Mouse (Mus musculus) bone marrow, adult 2 months (tissue): Measurements from ENCODE around the gene Crebrf. TPM values are rescaled to one million over a fixed set of nuclear protein-coding genes. Genes with fewer than 3 reads are reported as not detected.

ENCODE experiments used
- H3K27ac ChIP-seq: fragments of 200-500 bp; 2 replicates; pipeline ENCODE4 v1.5.1; 2012; ENCODE audit warnings: low read depth, mild to moderate bottlenecking, control low read depth, inconsistent platforms, low read length; ENCODE audit not compliant: control insufficient read depth, poor library complexity, insufficient read depth
- H3K4me1 ChIP-seq: fragments of 200-500 bp; 2 replicates; pipeline ENCODE4 v1.6.1; 2011; ENCODE audit warnings: low read length; ENCODE audit not compliant: control insufficient read depth, insufficient read depth
- H3K4me3 ChIP-seq: fragments of 200-500 bp; replicated peaks from 2 replicates; pipeline ENCODE3; 2011; ENCODE audit warnings: mild to moderate bottlenecking, low read depth, low read length, control low read depth; ENCODE audit not compliant: control insufficient read depth
- CTCF ChIP-seq: fragments of 200-500 bp; IDR thresholded peaks from 2 replicates; pipeline ENCODE4 v1.5.1; 2011; ENCODE audit warnings: low read length, control low read depth; ENCODE audit not compliant: control insufficient read depth, insufficient read depth
- POLR2A ChIP-seq: fragments of 200-500 bp; IDR thresholded peaks from 2 replicates; pipeline ENCODE4 v1.6.1; 2011; ENCODE audit warnings: low read depth, mild to moderate bottlenecking, control low read depth, low read length, borderline replicate concordance; ENCODE audit not compliant: control insufficient read depth
- WGBS: fragments of 180-500 bp; shearing (Covaris S2); methylation state at CpG from one replicate; pipeline ENCODE4 v1.1.7; 2018; 5-methylcytosine and 5-hydroxymethylcytosine counted together
- polyA plus RNA-seq: library from polyadenylated mRNA; stranded (reverse); fragments of >200 nt; gene quantifications from 2 replicates; pipeline ENCODE4 v1.2.4, GENCODE M21; 2011; ENCODE audit warnings: low replicate concordance; ENCODE audit not compliant: missing spikeins, insufficient read depth, insufficient read length

Gene Crebrf
- polyA plus RNA-seq, 1 experiment, result 28.1 TPM

GRCm38 (mm10) chr17:26698846-26699245 lies 16.6 kb upstream of the Crebrf start:
- H3K27ac ChIP-seq, result no peak overlapping the region
- no peak overlapping the region for H3K4me3 ChIP-seq
- 83% methylated on average over 5 of the region's 5 CpGs for WGBS
- TF ChIP-seq POLR2A (no peak), CTCF (peak; percentile 75)
- H3K4me1 ChIP-seq, result no peaks in the 10 kb centered on the region; the same call in 1 of the 2 replicates

- 86% methylated on average over 10 of the region's 10 CpGs for WGBS
- Histone ChIP-seq H3K4me3 (no peak overlapping the region), H3K27ac (no peak overlapping the region), H3K4me1 (no peaks in the 10 kb centered on the region; the same call in 1 of the 2 replicates)
- no peak for TF ChIP-seq POLR2A
- no peak for TF ChIP-seq CTCF
Measured at GRCm38 (mm10) chr17:26699819-26700616, 15.4 kb upstream of the Crebrf start.

- H3K4me3 ChIP-seq, result no peak overlapping the region
- H3K27ac ChIP-seq, result no peak overlapping the region
- TF ChIP-seq CTCF (no peak), POLR2A (no peak)
- H3K4me1 ChIP-seq, result no peaks in the 10 kb centered on the region; the same call in 1 of the 2 replicates
- WGBS, result 91% methylated on average over 13 of the region's 13 CpGs
Measured at GRCm38 (mm10) chr17:26701565-26701964, 13.9 kb upstream of the Crebrf start.

GRCm38 (mm10) chr17:26702621-26703020 lies 12.8 kb upstream of the Crebrf start:
- Histone ChIP-seq H3K4me1 (no peaks in the 10 kb centered on the region; the same call in 1 of the 2 replicates), H3K4me3 (no peak overlapping the region), H3K27ac (no peak overlapping the region)
- 64% methylated on average over 4 of the region's 4 CpGs for WGBS
- TF ChIP-seq POLR2A, result no peak
- no peak for TF ChIP-seq CTCF

GRCm38 (mm10) chr17:26703671-26704070 lies 11.8 kb upstream of the Crebrf start:
- no peaks in the 10 kb centered on the region; the same call in 1 of the 2 replicates for H3K4me1 ChIP-seq
- H3K4me3 ChIP-seq, result no peak overlapping the region
- 64% methylated on average over 4 of the region's 4 CpGs for WGBS
- no peak overlapping the region for H3K27ac ChIP-seq
- no peak for TF ChIP-seq CTCF
- TF ChIP-seq POLR2A, result no peak

- Histone ChIP-seq H3K4me1 (no peaks in the 10 kb centered on the region; the same call in 1 of the 2 replicates), H3K4me3 (no peak overlapping the region), H3K27ac (no peak overlapping the region)
- 22% methylated on average over 11 of the region's 11 CpGs for WGBS
- TF ChIP-seq POLR2A (no peak), CTCF (no peak)
Measured at GRCm38 (mm10) chr17:26705463-26706359, 9.7 kb upstream of the Crebrf start.

- no peak overlapping the region for H3K4me3 ChIP-seq
- WGBS, result 71% methylated on average over 7 of the region's 7 CpGs
- H3K4me1 ChIP-seq, result no peaks in the 10 kb centered on the region
- no peak overlapping the region for H3K27ac ChIP-seq
- TF ChIP-seq CTCF (no peak), POLR2A (no peak)
Measured at GRCm38 (mm10) chr17:26707066-26707465, 8.4 kb upstream of the Crebrf start.

GRCm38 (mm10) chr17:26708499-26708898 lies 7.0 kb upstream of the Crebrf start:
- H3K27ac ChIP-seq, result no peak overlapping the region
- H3K4me1 ChIP-seq, result no peaks in the 10 kb centered on the region

More at GRCm38 (mm10) chr17:26708499-26708898, 7.0 kb upstream of the Crebrf start:
- TF ChIP-seq CTCF, result no peak
- no peak for TF ChIP-seq POLR2A
- no peak overlapping the region for H3K4me3 ChIP-seq
